Mouse (Mus musculus): ENCODE results near the gene Dennd1b. TPM values are rescaled to one million over a fixed set of nuclear protein-coding genes. Genes with fewer than 3 reads are reported as not detected.

Gene Dennd1b
- polyA plus RNA-seq, 1 experiment from 2014 or later, result 16.8 TPM

DNA sequence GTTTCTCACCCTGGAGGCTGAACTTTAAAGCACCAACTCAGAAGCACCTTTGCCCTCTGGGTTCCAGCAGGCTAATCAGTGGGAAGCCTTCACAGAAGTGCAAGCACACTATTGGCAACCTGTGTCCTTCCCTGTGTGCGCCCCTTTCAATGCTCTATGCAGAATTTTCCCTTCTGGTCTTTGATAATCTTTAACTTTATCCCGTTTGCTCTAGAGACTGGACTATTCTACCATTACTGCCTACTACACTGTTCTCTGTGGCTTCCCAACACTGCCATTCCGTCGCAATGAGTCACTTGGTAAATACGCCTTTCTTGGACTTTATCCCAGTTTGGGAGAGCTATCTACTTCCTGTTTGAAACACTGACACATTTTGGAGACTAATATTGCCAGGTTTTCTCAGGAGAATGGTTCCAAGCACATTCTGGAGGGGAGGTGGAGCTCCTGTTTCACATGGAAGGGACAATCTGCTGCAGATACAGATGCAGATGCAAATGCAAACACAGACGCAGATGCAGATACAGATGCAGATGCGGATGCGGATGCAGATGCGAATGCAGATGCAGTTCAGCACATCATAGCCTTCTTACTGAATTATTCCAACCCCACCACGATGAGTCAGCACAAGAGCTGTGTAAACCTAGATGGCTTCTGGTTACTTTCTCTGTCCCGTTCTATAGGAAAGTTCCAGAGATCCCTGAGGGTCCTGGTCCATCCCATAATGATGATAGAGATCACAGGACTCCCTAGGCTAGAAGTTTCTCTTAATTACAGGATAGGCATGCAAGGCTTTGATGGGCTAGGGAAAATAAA, 34.4 kb upstream of the Dennd1b start:
- no peaks in the 10 kb centered on the region for H3K27me3 ChIP-seq (ENCODE audit: control insufficient read depth, insufficient read depth, low read length)
- no peaks in the 10 kb centered on the region for H3K36me3 ChIP-seq (ENCODE audit: control insufficient read depth, insufficient read depth, low read length)
- ATAC-seq (ENCODE audit: insufficient number of reproducible peaks, insufficient read depth, low FRiP score, low read depth), result peak; percentile 88
- H3K4me1 ChIP-seq (ENCODE audit: control insufficient read depth in 2 of 2, insufficient read depth in 2 of 2, low read length in 2 of 2), result peaks cover 12 to 28% of the 10 kb centered on the region in 2 experiments
- H3K9me3 ChIP-seq (ENCODE audit: control insufficient read depth, low read length), result no peaks in the 10 kb centered on the region
- H3K27ac ChIP-seq (replicated peaks in 1 of 2; ENCODE audit: control insufficient read depth in 1 of 2, insufficient read depth in 1 of 2, low read depth in 2 of 2, low read length in 2 of 2), result peak overlapping the region; percentile 82 to 86
- no peak overlapping the region for H3K4me3 ChIP-seq (ENCODE audit: control insufficient read depth in 1 of 2, insufficient read depth in 1 of 2, low read depth in 1 of 2, low read length in 2 of 2)
- peak overlapping the region; percentile 14 for H3K4me2 ChIP-seq (ENCODE audit: low read length)
- 49% methylated on average over 11 of the region's 11 CpGs for WGBS
- H3K9ac ChIP-seq (ENCODE audit: low read length), result no peak overlapping the region

- H3K4me2 ChIP-seq (ENCODE audit: low read length), result no peak overlapping the region
- H3K4me1 ChIP-seq (ENCODE audit: control insufficient read depth in 2 of 2, insufficient read depth in 2 of 2, low read length in 2 of 2), result peaks cover 12 to 28% of the 10 kb centered on the region in 2 experiments
- H3K9me3 ChIP-seq (ENCODE audit: control insufficient read depth, low read length), result no peaks in the 10 kb centered on the region
- peak overlapping the region in 1 of 2 experiments; percentile 33; a peak in 1 of 4 replicates for H3K27ac ChIP-seq (replicated peaks in 1 of 2; ENCODE audit: control insufficient read depth in 1 of 2, insufficient read depth in 1 of 2, low read depth in 2 of 2, low read length in 2 of 2)
- 25% methylated on average over 3 of the region's 3 CpGs for WGBS
- H3K36me3 ChIP-seq (ENCODE audit: control insufficient read depth, insufficient read depth, low read length), result no peaks in the 10 kb centered on the region
- H3K27me3 ChIP-seq (ENCODE audit: control insufficient read depth, insufficient read depth, low read length), result no peaks in the 10 kb centered on the region
- no peak for ATAC-seq (ENCODE audit: insufficient number of reproducible peaks, insufficient read depth, low FRiP score, low read depth)
- no peak overlapping the region for H3K4me3 ChIP-seq (ENCODE audit: control insufficient read depth in 1 of 2, insufficient read depth in 1 of 2, low read depth in 1 of 2, low read length in 2 of 2)
- no peak overlapping the region for H3K9ac ChIP-seq (ENCODE audit: low read length)
Observed at GRCm38 (mm10) chr1:138929985-138930384, 33.2 kb upstream of the Dennd1b start.

- no peak overlapping the region for H3K4me2 ChIP-seq (ENCODE audit: low read length)
- WGBS, result 40% methylated on average over 3 of the region's 3 CpGs
- H3K4me1 ChIP-seq (ENCODE audit: control insufficient read depth in 2 of 2, insufficient read depth in 2 of 2, low read length in 2 of 2), result peaks cover 12 to 26% of the 10 kb centered on the region in 2 experiments
- H3K4me3 ChIP-seq (ENCODE audit: control insufficient read depth in 1 of 2, insufficient read depth in 1 of 2, low read depth in 1 of 2, low read length in 2 of 2), result no peak overlapping the region
- no peak overlapping the region for H3K27ac ChIP-seq (replicated peaks in 1 of 2; ENCODE audit: control insufficient read depth in 1 of 2, insufficient read depth in 1 of 2, low read depth in 2 of 2, low read length in 2 of 2)
- H3K9me3 ChIP-seq (ENCODE audit: control insufficient read depth, low read length), result no peaks in the 10 kb centered on the region
- ATAC-seq (ENCODE audit: insufficient number of reproducible peaks, insufficient read depth, low FRiP score, low read depth), result no peak
- no peaks in the 10 kb centered on the region for H3K27me3 ChIP-seq (ENCODE audit: control insufficient read depth, insufficient read depth, low read length)
- H3K36me3 ChIP-seq (ENCODE audit: control insufficient read depth, insufficient read depth, low read length), result no peaks in the 10 kb centered on the region
- H3K9ac ChIP-seq (ENCODE audit: low read length), result no peak overlapping the region
Observed at GRCm38 (mm10) chr1:138930856-138931255, 32.4 kb upstream of the Dennd1b start.

GRCm38 (mm10) chr1:138936169-138936568, 27.1 kb upstream of the Dennd1b start:
- WGBS, result 75% methylated on average over 6 of the region's 6 CpGs
- no peak overlapping the region for H3K4me2 ChIP-seq (ENCODE audit: low read length)
- H3K9me3 ChIP-seq (ENCODE audit: control insufficient read depth, low read length), result no peaks in the 10 kb centered on the region
- no peak overlapping the region for H3K4me3 ChIP-seq (ENCODE audit: control insufficient read depth in 1 of 2, insufficient read depth in 1 of 2, low read depth in 1 of 2, low read length in 2 of 2)
- no peaks in the 10 kb centered on the region for H3K36me3 ChIP-seq (ENCODE audit: control insufficient read depth, insufficient read depth, low read length)
- H3K27ac ChIP-seq (replicated peaks in 1 of 2; ENCODE audit: control insufficient read depth in 1 of 2, insufficient read depth in 1 of 2, low read depth in 2 of 2, low read length in 2 of 2), result no peak overlapping the region
- H3K4me1 ChIP-seq (ENCODE audit: control insufficient read depth in 2 of 2, insufficient read depth in 2 of 2, low read length in 2 of 2), result 0 out of 4 replicates have a peak, but pooled peaks cover 0 to 2% of the 10 kb centered on the region in 2 experiments
- H3K9ac ChIP-seq (ENCODE audit: low read length), result no peak overlapping the region
- H3K27me3 ChIP-seq (ENCODE audit: control insufficient read depth, insufficient read depth, low read length), result no peaks in the 10 kb centered on the region
- ATAC-seq (ENCODE audit: insufficient number of reproducible peaks, insufficient read depth, low FRiP score, low read depth), result no peak

GRCm38 (mm10) chr1:138937686-138938370, 25.4 kb upstream of the Dennd1b start:
- no peak overlapping the region for H3K4me3 ChIP-seq (ENCODE audit: control insufficient read depth in 1 of 2, insufficient read depth in 1 of 2, low read depth in 1 of 2, low read length in 2 of 2)
- H3K27me3 ChIP-seq (ENCODE audit: control insufficient read depth, insufficient read depth, low read length), result no peaks in the 10 kb centered on the region
- no peak overlapping the region for H3K9ac ChIP-seq (ENCODE audit: low read length)
- no peaks in the 10 kb centered on the region for H3K9me3 ChIP-seq (ENCODE audit: control insufficient read depth, low read length)
- no peaks in the 10 kb centered on the region for H3K36me3 ChIP-seq (ENCODE audit: control insufficient read depth, insufficient read depth, low read length)
- no peak overlapping the region for H3K27ac ChIP-seq (replicated peaks in 1 of 2; ENCODE audit: control insufficient read depth in 1 of 2, insufficient read depth in 1 of 2, low read depth in 2 of 2, low read length in 2 of 2)
- 59% methylated on average over 6 of the region's 6 CpGs for WGBS
- no peak for ATAC-seq (ENCODE audit: insufficient number of reproducible peaks, insufficient read depth, low FRiP score, low read depth)
- H3K4me1 ChIP-seq (ENCODE audit: control insufficient read depth in 2 of 2, insufficient read depth in 2 of 2, low read length in 2 of 2), result 0 out of 4 replicates have a peak, but pooled peaks cover 0 to 2% of the 10 kb centered on the region in 2 experiments
- no peak overlapping the region for H3K4me2 ChIP-seq (ENCODE audit: low read length)

DNA sequence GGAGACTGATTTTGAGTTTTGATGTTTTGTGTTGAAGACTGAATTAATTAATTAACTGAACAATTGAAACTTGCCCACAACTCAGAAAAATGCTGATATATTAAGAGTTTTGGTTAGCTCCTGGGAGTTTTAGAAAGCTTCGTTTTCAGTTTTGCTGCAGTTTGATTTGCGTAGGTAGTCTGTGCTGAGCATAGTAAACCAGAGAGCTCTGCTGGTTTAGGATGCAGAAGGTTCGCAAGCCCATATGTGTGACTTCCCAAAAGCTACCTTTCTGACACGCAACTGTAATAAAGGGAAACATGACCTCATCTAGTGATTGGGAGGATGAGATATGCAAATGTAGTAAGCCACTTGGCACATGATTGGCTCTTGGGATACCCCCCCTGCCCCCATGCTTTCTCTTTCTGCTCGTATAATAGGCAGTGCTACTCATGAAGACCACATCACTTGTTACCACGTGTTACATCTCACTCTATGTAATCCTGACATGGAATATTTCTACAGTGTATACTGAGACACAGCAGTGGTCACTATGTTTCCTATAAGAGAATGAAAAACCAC, 23.6 kb upstream of the Dennd1b start:
- Histone ChIP-seq H3K9ac (ENCODE audit: low read length) (no peak overlapping the region), H3K27ac (replicated peaks in 1 of 2; ENCODE audit: control insufficient read depth in 1 of 2, insufficient read depth in 1 of 2, low read depth in 2 of 2, low read length in 2 of 2) (no peak overlapping the region), H3K27me3 (ENCODE audit: control insufficient read depth, insufficient read depth, low read length) (no peaks in the 10 kb centered on the region), H3K4me2 (ENCODE audit: low read length) (no peak overlapping the region), H3K9me3 (ENCODE audit: control insufficient read depth, low read length) (no peaks in the 10 kb centered on the region), H3K4me3 (ENCODE audit: control insufficient read depth in 1 of 2, insufficient read depth in 1 of 2, low read depth in 1 of 2, low read length in 2 of 2) (no peak overlapping the region), H3K4me1 (ENCODE audit: control insufficient read depth in 2 of 2, insufficient read depth in 2 of 2, low read length in 2 of 2) (0 out of 4 replicates have a peak, but pooled peaks cover 0 to 2% of the 10 kb centered on the region in 2 experiments), H3K36me3 (ENCODE audit: control insufficient read depth, insufficient read depth, low read length) (no peaks in the 10 kb centered on the region)
- no peak for ATAC-seq (ENCODE audit: insufficient number of reproducible peaks, insufficient read depth, low FRiP score, low read depth)
- WGBS, result 59% methylated on average over 6 of the region's 6 CpGs

DNA sequence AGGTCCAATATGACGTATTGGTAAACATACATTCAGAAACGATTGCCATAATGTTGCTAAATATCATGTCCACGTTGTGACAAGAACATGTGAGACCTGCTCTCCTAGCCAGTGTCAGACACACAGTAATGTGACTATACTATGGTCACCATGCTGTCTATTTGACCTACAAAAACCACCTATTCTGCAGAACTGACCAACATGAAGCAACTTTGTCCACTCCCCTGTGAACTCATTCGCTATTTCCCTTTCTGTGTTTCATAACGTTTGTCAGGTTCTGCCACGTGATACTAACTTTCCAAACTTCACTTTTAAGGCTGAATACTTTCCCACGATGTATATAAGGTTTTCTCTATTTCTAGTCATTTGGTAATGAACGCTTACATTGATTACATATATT, 22.8 kb upstream of the Dennd1b start:
- Histone ChIP-seq H3K36me3 (ENCODE audit: control insufficient read depth, insufficient read depth, low read length) (no peaks in the 10 kb centered on the region), H3K4me2 (ENCODE audit: low read length) (no peak overlapping the region), H3K9me3 (ENCODE audit: control insufficient read depth, low read length) (no peaks in the 10 kb centered on the region), H3K4me3 (ENCODE audit: control insufficient read depth in 1 of 2, insufficient read depth in 1 of 2, low read depth in 1 of 2, low read length in 2 of 2) (no peak overlapping the region), H3K4me1 (ENCODE audit: control insufficient read depth in 2 of 2, insufficient read depth in 2 of 2, low read length in 2 of 2) (0 out of 4 replicates have a peak, but pooled peaks cover 0 to 2% of the 10 kb centered on the region in 2 experiments), H3K27me3 (ENCODE audit: control insufficient read depth, insufficient read depth, low read length) (no peaks in the 10 kb centered on the region), H3K9ac (ENCODE audit: low read length) (no peak overlapping the region), H3K27ac (replicated peaks in 1 of 2; ENCODE audit: control insufficient read depth in 1 of 2, insufficient read depth in 1 of 2, low read depth in 2 of 2, low read length in 2 of 2) (no peak overlapping the region)
- no peak for ATAC-seq (ENCODE audit: insufficient number of reproducible peaks, insufficient read depth, low FRiP score, low read depth)
- WGBS, result 83% methylated on average over 8 of the region's 8 CpGs

Data from heart, embryonic 14.5 days (tissue).